Comparison of ENCODE assay signal across 8 mouse cellular contexts in the genomic region with DNA sequence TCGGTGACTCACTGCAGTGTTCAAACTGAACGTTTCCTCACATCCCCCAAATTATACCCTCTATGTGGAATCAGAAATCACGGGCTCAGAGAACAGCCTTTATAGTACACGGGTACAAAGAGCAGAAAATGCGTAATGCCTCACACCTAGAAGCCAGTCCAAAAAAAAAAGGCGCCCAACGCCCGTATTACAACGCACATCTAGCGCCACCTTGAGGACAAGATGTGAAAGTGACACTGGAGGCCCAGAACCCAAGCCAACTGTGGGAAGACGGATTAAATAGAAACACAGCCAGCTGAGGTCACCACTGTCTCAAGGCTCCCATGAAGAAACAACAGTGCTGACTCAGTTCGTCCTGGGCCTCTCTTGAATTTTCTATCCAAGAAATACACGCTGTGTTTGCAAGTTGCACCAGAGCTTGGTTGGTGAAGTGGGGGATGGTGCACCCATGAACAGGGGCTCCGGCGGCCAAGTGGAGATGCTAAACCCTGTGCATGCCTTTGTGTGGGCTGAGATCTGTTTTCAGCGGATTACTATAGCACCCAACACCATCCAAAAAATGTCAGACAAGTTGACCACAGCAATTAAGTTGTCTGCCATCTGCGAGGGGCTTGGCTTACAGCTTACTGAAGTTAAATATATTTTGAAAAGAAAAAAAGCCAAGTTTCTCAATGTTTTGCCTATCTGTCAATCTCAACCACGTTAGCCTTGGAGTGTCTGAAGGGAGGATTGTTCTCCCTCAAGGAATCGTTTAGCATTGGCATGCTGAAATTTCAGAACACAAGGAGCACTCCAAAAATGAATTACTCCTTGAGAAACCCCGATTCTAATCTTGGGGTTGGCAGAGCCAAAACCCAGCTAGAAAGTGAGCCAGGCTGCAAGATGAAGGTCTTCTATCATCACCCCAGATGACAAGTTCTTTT. TPM values are rescaled to one million over a fixed set of nuclear protein-coding genes. Genes with fewer than 3 reads are reported as not detected.
DNase-seq lines count a peak whose midpoint lies in the region; ATAC-seq and TF ChIP-seq lines count a peak whose summit lies in the region.

No protein-coding gene starts in this region.

- H3K9ac ChIP-seq in forebrain, embryonic 14.5 days (ENCODE audit: low read length), result peak overlapping the region; percentile 35; the same call in 1 of the 2 replicates
- peak overlapping the region; percentile 27; the same call in 1 of the 2 replicates for H3K9ac ChIP-seq in lung, embryonic 16.5 days (ENCODE audit: low read length)

- no peak overlapping the region for H3K4me3 ChIP-seq in forebrain, embryonic 14.5 days (ENCODE audit: low read depth, low read length)
- no peak overlapping the region for H3K4me3 ChIP-seq in layer of hippocampus, adult 2 months
- H3K4me3 ChIP-seq in lung, embryonic 16.5 days (ENCODE audit: low read length), result no peak overlapping the region

- WGBS in forebrain, embryonic 14.5 days, result 24% methylated on average over 20 of the region's 20 CpGs
- 10% methylated on average over 20 of the region's 20 CpGs for WGBS in lung, embryonic 16.5 days

- CTCF ChIA-PET in Patski (lab: Charles Lee), result interaction anchor here (0.8 to 2.3 kb wide), 13 partner anchors 12 to 340 kb away, joined by 3 to 9 read pairs (median 5); no protein-coding TSS in a partner anchor

- in situ Hi-C loops in Patski (cut with MboI; ENCODE audit: low pct_unique_long_range_greater_than_20kb), result no loop called here

- DNase-seq in Patski (ENCODE audit: low read depth, low spot score), result peak; percentile 81
- DNase-seq in cerebellum, adult 11 months, result peak; percentile 57
- DNase-seq in forebrain, embryonic 14.5 days (ENCODE audit: low spot score), result peak; percentile 92
- peak; percentile 74 to 81 for DNase-seq in heart, postnatal 36 days
- DNase-seq in layer of hippocampus, adult 2 months (ENCODE audit: low spot score in 2 of 2), result peak; percentile 65 to 72
- DNase-seq in retina, postnatal 1 day, result peak; percentile 80
- DNase-seq in urinary bladder, postnatal 25 days (ENCODE audit: low spot score), result peak; percentile 55

- ATAC-seq in Patski, result peak; percentile 89
- peak; percentile 65 for ATAC-seq in forebrain, embryonic 14.5 days
- ATAC-seq in lung, embryonic 16.5 days (ENCODE audit: low read depth), result peak; percentile 91

- no peaks in the 10 kb centered on the region for H3K27me3 ChIP-seq in Patski
- no peaks in the 10 kb centered on the region for H3K27me3 ChIP-seq in forebrain, embryonic 14.5 days (replicated peaks; ENCODE audit: control insufficient read depth, insufficient read depth, low read length)
- H3K27me3 ChIP-seq in lung, embryonic 16.5 days (ENCODE audit: control insufficient read depth, insufficient read depth, low read depth, low read length), result no peaks in the 10 kb centered on the region

- no peaks in the 10 kb centered on the region for H3K9me3 ChIP-seq in forebrain, embryonic 14.5 days (replicated peaks; ENCODE audit: control insufficient read depth, low read length)
- H3K9me3 ChIP-seq in lung, embryonic 16.5 days (ENCODE audit: control insufficient read depth, low read length), result no peaks in the 10 kb centered on the region

- H3K27ac ChIP-seq in forebrain, embryonic 14.5 days (ENCODE audit: low read depth, low read length), result no peak overlapping the region
- no peak overlapping the region for H3K27ac ChIP-seq in layer of hippocampus, adult 2 months
- peak overlapping the region; percentile 53 for H3K27ac ChIP-seq in lung, embryonic 16.5 days (ENCODE audit: low read length)

- POLR2A ChIA-PET in Patski (lab: Charles Lee), result interaction anchor here (0.7 to 2.2 kb wide), 6 partner anchors 8 to 300 kb away, joined by 3 to 8 read pairs (median 4); a partner anchor contains a TSS

- intact Hi-C loops in heart, postnatal 36 days (cut with DNase I), result loop anchor here (1.0 to 5.0 kb wide), 4 partner anchors 245 to 478 kb away; no protein-coding TSS in a partner anchor

- no peaks in the 10 kb centered on the region for H3K4me1 ChIP-seq in forebrain, embryonic 14.5 days (ENCODE audit: control insufficient read depth, insufficient read depth, low read length)
- H3K4me1 ChIP-seq in lung, embryonic 16.5 days (replicated peaks; ENCODE audit: control insufficient read depth, insufficient read depth, low read length), result peaks cover 13% of the 10 kb centered on the region

- H3K36me3 ChIP-seq in forebrain, embryonic 14.5 days (ENCODE audit: control insufficient read depth, insufficient read depth, low read length), result no peaks in the 10 kb centered on the region
- H3K36me3 ChIP-seq in lung, embryonic 16.5 days (ENCODE audit: control insufficient read depth, insufficient read depth, low read length), result no peaks in the 10 kb centered on the region

- peak; percentile 94 for TF ChIP-seq CTCF in Patski (IDR thresholded peaks at IDR 0.05)
- TF ChIP-seq CTCF in layer of hippocampus, adult 2 months (conservative IDR thresholded peaks at IDR 0.05), result peak; percentile 99

- H3K4me2 ChIP-seq in forebrain, embryonic 14.5 days (ENCODE audit: low read length), result no peak overlapping the region; the same call in 1 of the 2 replicates
- peak overlapping the region; percentile 32; the same call in 1 of the 2 replicates for H3K4me2 ChIP-seq in lung, embryonic 16.5 days (ENCODE audit: low read depth, low read length)

RNA-seq across cellular contexts. Expression of a gene that starts 45.1 kb away (rescaled TPM):
- 52.6 TPM for polyA plus RNA-seq in Patski (2021)
- polyA plus RNA-seq in forebrain, embryonic 14.5 days (2014; fragmentation: Nextera tagmentation; extraction: Ambion mirVana), result 63.0 and 64.2 TPM in 2 replicates
- 10 to 100 TPM; 26.3 TPM for total RNA-seq in heart, postnatal 36 days (2021)
- 10 to 100 TPM; 13.7 to 15.6 TPM for total RNA-seq in layer of hippocampus, adult 2 months (2021)
- polyA plus RNA-seq in lung, embryonic 16.5 days (2015; fragmentation: Nextera tagmentation; extraction: Ambion mirVana), result 64.7 and 67.7 TPM in 2 replicates
